Mouse (Mus musculus) macrophage (primary cell): ENCODE results near the gene Macrod1. TPM values are rescaled to one million over a fixed set of nuclear protein-coding genes. Genes with fewer than 3 reads are reported as not detected.

Experiments
- H3K27ac ChIP-seq: fragments of 350-480 bp; formaldehyde crosslinking; 2 replicates; pipeline ENCODE4 v1.9.0; 2021
- H3K36me3 ChIP-seq: fragments of 350-480 bp; formaldehyde crosslinking; 2 replicates; pipeline ENCODE4 v1.9.0; 2021; ENCODE audit errors: inconsistent target
- H3K4me3 ChIP-seq: fragments of 350-480 bp; formaldehyde crosslinking; 2 replicates; pipeline ENCODE4 v1.9.0; 2021; ENCODE audit errors: inconsistent target
- H3K79me2 ChIP-seq: fragments of 350-480 bp; formaldehyde crosslinking; 2 replicates; pipeline ENCODE4 v1.9.0; 2021; ENCODE audit errors: inconsistent target
- WGBS: methylation state at CpG from one replicate; pipeline ENCODE4 v1.1.7; 2026; ENCODE audit warnings: inconsistent platforms; ENCODE audit not compliant: missing documents; 5-methylcytosine and 5-hydroxymethylcytosine counted together
- polyA plus RNA-seq: library from polyadenylated mRNA; stranded (reverse); fragments of 250-400 nt; gene quantifications from 3 replicates; pipeline ENCODE4 v1.2.4, GENCODE M21; 2018; ENCODE audit warnings: inconsistent platforms

Gene Macrod1
- polyA plus RNA-seq, 1 experiment from 2014 or later: 7.3 TPM

DNA sequence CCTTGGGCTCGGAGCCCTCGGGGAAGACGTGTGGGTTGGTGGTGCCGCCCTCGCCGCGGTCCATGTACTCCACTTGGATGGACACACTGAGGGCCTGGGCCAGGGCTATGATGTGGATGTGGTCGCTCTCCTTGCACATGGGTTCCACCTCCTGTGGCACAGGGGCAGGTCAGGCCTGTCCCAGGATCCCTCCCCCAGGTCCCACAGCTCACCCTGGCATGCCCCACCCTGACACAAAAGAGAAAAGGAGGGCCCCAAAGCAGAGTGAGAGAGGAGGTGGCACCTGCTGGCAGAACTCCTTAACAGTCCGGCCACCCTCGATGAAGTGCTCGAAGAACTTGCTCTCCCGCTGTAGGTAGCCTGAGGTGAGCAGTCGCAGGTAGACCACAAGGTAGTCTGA lies 142.5 kb downstream of the Macrod1 start:
- Histone ChIP-seq H3K4me3 (no peak overlapping the region), H3K27ac (no peak overlapping the region), H3K36me3 (peaks cover 68% of the 10 kb centered on the region), H3K79me2 (peaks cover 19% of the 10 kb centered on the region)
- WGBS: 94% methylated on average over 13 of the region's 13 CpGs

DNA sequence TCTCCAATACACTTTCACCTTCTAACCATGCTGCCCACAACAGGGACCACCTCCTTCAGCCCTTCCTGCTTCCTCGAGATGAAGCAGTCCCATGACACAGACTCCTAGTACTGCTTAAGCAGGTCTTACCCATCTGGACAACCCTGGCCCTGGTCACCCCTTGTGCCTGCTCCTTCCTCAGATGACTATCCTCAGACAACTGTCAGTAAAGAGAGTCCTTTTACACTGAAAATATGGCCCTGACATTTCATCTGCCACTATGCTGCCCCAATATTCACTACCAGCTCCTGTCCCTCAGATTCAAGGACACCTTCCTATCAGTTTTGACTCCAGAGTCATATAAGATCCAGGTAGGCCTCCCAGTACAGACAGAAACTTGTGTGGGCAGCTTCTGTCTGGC lies 143.8 kb downstream of the Macrod1 start:
- H3K27ac ChIP-seq: no peak overlapping the region
- H3K79me2 ChIP-seq: peaks cover 32% of the 10 kb centered on the region
- no peak overlapping the region for H3K4me3 ChIP-seq
- H3K36me3 ChIP-seq: peaks cover 69% of the 10 kb centered on the region
- WGBS: 40% methylated on average over 1 of the region's 1 CpGs

GRCm38 (mm10) chr19:7204898-7205297 lies 148.3 kb downstream of the Macrod1 start:
- H3K36me3 ChIP-seq: peaks cover 39% of the 10 kb centered on the region
- H3K79me2 ChIP-seq: peaks cover 34% of the 10 kb centered on the region
- 80% methylated on average over 2 of the region's 2 CpGs for WGBS
- H3K4me3 ChIP-seq: peak overlapping the region; percentile 74
- peak overlapping the region; percentile 75; the same call in 1 of the 2 replicates for H3K27ac ChIP-seq

- 35% methylated on average over 7 of the region's 7 CpGs for WGBS
- Histone ChIP-seq H3K36me3 (peaks cover 35% of the 10 kb centered on the region), H3K4me3 (peak overlapping the region; percentile 74), H3K79me2 (peaks cover 34% of the 10 kb centered on the region), H3K27ac (peak overlapping the region; percentile 75)
These were observed 148.7 kb downstream of the Macrod1 start for GRCm38 (mm10) chr19:7205326-7205725.

GRCm38 (mm10) chr19:7205753-7206736 lies 149.4 kb downstream of the Macrod1 start, which contains the start of gene Otub1:
Gene Otub1, minus strand, starts transcription at chr19:7206316.
- WGBS: 3% methylated on average over 72 of the region's 79 CpGs
- Histone ChIP-seq H3K27ac (peak within 1 kb of the TSS; percentile 75), H3K4me3 (peak within 1 kb of the TSS; percentile 74), H3K79me2 (peaks cover 34% of the 10 kb centered on the region), H3K36me3 (peaks cover 28% of the 10 kb centered on the region)

- WGBS: 93% methylated on average over 7 of the region's 7 CpGs
- peaks cover 9% of the 10 kb centered on the region; the same call in 1 of the 2 replicates for H3K36me3 ChIP-seq
- peaks cover 42% of the 10 kb centered on the region for H3K79me2 ChIP-seq
- no peak overlapping the region for H3K4me3 ChIP-seq
- no peak overlapping the region for H3K27ac ChIP-seq
These were observed 153.5 kb downstream of the Macrod1 start for GRCm38 (mm10) chr19:7209907-7210646.

DNA sequence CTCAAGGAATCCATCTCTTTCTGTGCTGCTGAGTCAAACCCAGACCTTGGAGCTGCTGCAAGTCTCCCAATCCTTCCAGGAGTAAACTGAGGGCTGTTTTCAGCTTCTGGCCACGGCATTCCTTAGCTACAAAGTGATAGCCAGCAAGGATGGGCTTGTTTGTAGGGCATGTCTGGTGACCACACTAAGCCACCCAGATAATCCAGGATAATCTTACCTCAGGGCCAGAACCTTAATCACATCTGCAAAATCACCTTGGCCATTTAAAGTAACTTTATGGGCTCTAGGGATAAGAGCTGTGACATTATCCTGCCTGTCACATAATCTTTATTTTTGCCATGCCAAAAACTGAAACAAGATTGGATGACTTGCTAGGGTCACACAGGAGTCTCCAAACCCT lies 155.6 kb downstream of the Macrod1 start:
- Histone ChIP-seq H3K79me2 (peaks cover 57% of the 10 kb centered on the region), H3K36me3 (peaks cover 9% of the 10 kb centered on the region; the same call in 1 of the 2 replicates), H3K27ac (no peak overlapping the region), H3K4me3 (no peak overlapping the region)
- 83% methylated on average over 1 of the region's 1 CpGs for WGBS

GRCm38 (mm10) chr19:7213010-7213409 lies 156.4 kb downstream of the Macrod1 start:
- WGBS: 97% methylated on average over 3 of the region's 3 CpGs
- H3K4me3 ChIP-seq: no peak overlapping the region
- no peak overlapping the region for H3K27ac ChIP-seq
- peaks cover 58% of the 10 kb centered on the region for H3K79me2 ChIP-seq
- peaks cover 9% of the 10 kb centered on the region; the same call in 1 of the 2 replicates for H3K36me3 ChIP-seq

DNA sequence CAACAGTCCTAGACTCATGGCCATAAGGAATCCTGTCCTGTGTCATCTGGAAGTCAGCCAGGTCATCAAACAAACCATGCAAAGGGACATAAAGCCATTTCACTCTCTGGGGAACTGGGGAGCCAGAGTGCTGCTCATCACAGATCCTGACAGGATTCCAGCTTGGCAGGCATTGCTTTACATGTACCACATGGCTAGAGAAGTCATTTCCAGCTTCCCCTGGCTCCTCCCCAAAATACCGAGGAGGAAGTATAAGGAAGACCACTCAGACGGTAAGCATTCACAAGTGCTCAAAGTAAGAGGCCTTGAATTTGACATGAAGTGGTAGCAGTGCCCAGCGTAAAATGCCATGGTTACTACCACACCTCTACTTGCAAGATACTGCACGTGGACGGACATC lies 157.9 kb downstream of the Macrod1 start:
- Histone ChIP-seq H3K79me2 (peaks cover 58% of the 10 kb centered on the region), H3K27ac (no peak overlapping the region), H3K4me3 (no peak overlapping the region), H3K36me3 (peaks cover 9% of the 10 kb centered on the region; the same call in 1 of the 2 replicates)
- 73% methylated on average over 5 of the region's 5 CpGs for WGBS

DNA sequence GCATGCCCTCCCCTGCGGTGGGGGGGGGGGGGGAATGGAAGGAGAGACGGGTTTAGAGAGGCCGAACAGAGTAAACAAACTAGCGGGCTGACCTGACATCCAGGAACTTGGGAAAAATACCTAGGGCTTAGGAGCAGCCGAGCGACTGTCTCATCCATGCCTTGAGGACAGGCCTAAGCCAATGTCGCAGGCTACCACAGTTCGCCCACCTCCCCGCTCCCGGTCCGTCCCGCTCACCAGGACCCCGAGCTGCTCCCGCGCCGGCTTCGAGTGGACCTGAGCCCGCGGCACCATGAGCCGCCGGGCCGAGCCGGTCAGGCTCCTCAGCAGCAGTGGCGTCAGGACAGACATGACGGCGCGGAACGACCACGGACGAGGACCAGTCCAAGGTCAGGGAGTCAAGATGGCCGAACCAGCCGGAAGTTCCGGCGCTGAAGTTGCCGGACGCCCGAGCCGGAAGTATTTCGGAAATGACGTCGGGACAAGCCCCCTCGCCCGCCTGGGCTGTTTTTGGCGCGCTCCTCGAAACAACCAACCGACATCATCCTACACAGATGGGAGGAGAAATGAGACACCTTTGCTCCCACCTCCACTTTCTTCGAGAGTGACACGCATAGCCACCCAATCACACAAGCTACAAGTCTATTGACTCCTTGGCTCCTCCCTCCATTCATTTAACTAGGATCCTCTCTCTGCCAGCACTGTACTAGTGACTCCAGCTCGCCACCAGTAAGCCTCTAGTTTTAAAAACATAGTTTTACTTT lies 160.7 kb downstream of the Macrod1 start, which contains the start of gene Cox8a:
Gene Cox8a, minus strand, starts transcription at position 455 of the 764 bp plus-strand sequence.
- Histone ChIP-seq H3K79me2 (peaks cover 49% of the 10 kb centered on the region), H3K27ac (peak within 1 kb of the TSS; percentile 62), H3K36me3 (peaks cover 9% of the 10 kb centered on the region; the same call in 1 of the 2 replicates), H3K4me3 (peak within 1 kb of the TSS; percentile 90)
- under 1% methylated on average over 50 of the region's 50 CpGs for WGBS

- Histone ChIP-seq H3K36me3 (peaks cover 9% of the 10 kb centered on the region; the same call in 1 of the 2 replicates), H3K27ac (peak overlapping the region; percentile 17), H3K79me2 (peaks cover 43% of the 10 kb centered on the region), H3K4me3 (peak overlapping the region; percentile 90)
- WGBS: 0% methylated on average over 6 of the region's 6 CpGs
These were observed 161.3 kb downstream of the Macrod1 start for GRCm38 (mm10) chr19:7217926-7218267.

- no peak overlapping the region for H3K4me3 ChIP-seq
- WGBS: 94% methylated on average over 5 of the region's 5 CpGs
- H3K36me3 ChIP-seq: peaks cover 9% of the 10 kb centered on the region; the same call in 1 of the 2 replicates
- no peak overlapping the region for H3K27ac ChIP-seq
- H3K79me2 ChIP-seq: peaks cover 35% of the 10 kb centered on the region
These were observed 162.1 kb downstream of the Macrod1 start for GRCm38 (mm10) chr19:7218753-7219152.

DNA sequence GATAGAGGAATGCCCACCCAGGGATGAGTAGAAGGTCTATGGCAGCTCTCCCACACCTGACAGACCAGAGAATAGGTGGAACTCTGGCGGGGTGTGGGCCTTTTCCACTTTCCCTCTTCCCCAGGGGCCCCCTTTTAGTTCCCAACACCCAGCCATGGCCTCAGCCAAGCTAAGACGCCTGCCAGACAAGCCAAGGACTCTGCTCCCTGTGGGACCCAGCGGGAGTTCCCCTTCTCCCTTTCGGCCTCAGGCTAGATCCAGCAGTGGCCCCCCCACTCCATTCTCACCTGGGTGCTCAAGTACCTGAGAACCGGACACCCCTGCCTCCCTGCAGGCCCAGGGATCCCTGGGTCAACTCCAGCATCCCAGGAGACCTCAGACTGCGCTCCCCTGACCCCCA lies 165.6 kb downstream of the Macrod1 start:
- Histone ChIP-seq H3K36me3 (no peaks in the 10 kb centered on the region), H3K27ac (no peak overlapping the region), H3K4me3 (no peak overlapping the region), H3K79me2 (peaks cover under 1% of the 10 kb centered on the region; the same call in 1 of the 2 replicates)
- 92% methylated on average over 6 of the region's 6 CpGs for WGBS

- Histone ChIP-seq H3K27ac (no peak overlapping the region), H3K36me3 (peaks cover 10% of the 10 kb centered on the region; the same call in 1 of the 2 replicates), H3K79me2 (no peaks in the 10 kb centered on the region), H3K4me3 (no peak overlapping the region)
These were observed 166.9 kb downstream of the Macrod1 start for GRCm38 (mm10) chr19:7223488-7223887.
